Mouse (Mus musculus) CD8-positive naive resting alpha-beta T cell, adult 57 days (primary cell): ENCODE results near the gene Gabra6. TPM values are rescaled to one million over a fixed set of nuclear protein-coding genes. Genes with fewer than 3 reads are reported as not detected.

Experiments used
- total RNA-seq: library from RNA; stranded (reverse); gene quantifications from one replicate; pipeline ENCODE4 v1.2.4, GENCODE M21; 2023

Gene Gabra6
- total RNA-seq: not detected

DNA sequence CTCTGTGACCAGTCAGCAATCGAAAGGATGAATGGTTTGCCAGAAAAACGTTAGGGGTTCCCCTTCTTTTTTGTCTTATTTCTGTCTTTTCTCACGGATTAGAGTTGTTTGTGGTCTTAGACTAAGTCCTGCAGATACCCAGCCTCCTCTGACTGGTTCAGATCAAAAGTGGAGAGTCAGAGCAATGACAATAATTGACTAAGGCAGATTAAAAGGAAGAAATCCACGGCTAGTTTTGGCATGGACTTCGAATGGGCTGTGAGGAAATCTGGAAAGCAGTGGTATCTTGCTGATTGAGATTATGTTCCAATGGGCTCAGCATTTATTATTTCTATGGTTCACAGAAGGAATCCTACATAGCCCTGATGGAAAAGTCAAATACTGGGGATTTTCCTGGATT, at the start of gene Gabra6:
Gene Gabra6, minus strand, starts transcription at position 191 of the 400 bp plus-strand sequence.

Other genes starting within 250 kb of the Gabra6 start
- not detected for gene Gabra1, start 138.1 kb downstream of the Gabra6 start, total RNA-seq
- not detected for gene Gabrb2, start 98.7 kb upstream of the Gabra6 start, total RNA-seq